Mouse (Mus musculus): ENCODE results near the gene Gng7. TPM values are rescaled to one million over a fixed set of nuclear protein-coding genes. Genes with fewer than 3 reads are reported as not detected.

Gene Gng7
- polyA plus RNA-seq (2012; rRNA removed): 10.9 and 12.3 TPM in 2 replicates

GRCm38 (mm10) chr10:81014393-81015384, at the start of gene Gng7:
TSS of gene Gng7 (minus strand) at chr10:81014945.

GRCm38 (mm10) chr10:81059603-81060543, 45.1 kb upstream of the Gng7 start, which contains the start of gene Sgta:
TSS of gene Sgta (minus strand) at chr10:81060181.

GRCm38 (mm10) chr10:81036988-81037580, 22.3 kb upstream of the Gng7 start, which contains the start of gene Slc39a3:
TSS of gene Slc39a3 (minus strand) at chr10:81037426.

GRCm38 (mm10) chr10:81025639-81026275, 11.0 kb upstream of the Gng7 start, which contains the start of gene Diras1:
TSS of gene Diras1 (minus strand) at chr10:81025662.

GRCm38 (mm10) chr10:80929299-80930226, 85.2 kb downstream of the Gng7 start, which contains the start of gene Gadd45b:
TSS of gene Gadd45b (plus strand) at chr10:80930073.

GRCm38 (mm10) chr10:80917779-80918434, 96.8 kb downstream of the Gng7 start, which contains the start of gene Lmnb2:
TSS of gene Lmnb2 (minus strand) at chr10:80918245.

GRCm38 (mm10) chr10:80900318-80901247, 114.2 kb downstream of the Gng7 start, which contains the start of gene Timm13:
TSS of gene Timm13 (minus strand) at chr10:80900969.

Other genes starting within 250 kb of the Gng7 start
- 85.0 and 92.8 TPM in 2 replicates for gene Sf3a2, start 216.7 kb downstream of the Gng7 start, polyA plus RNA-seq (2012; rRNA removed)
- gene Plekhj1, start 216.3 kb downstream of the Gng7 start, polyA plus RNA-seq (2012; rRNA removed): 116 and 118 TPM in 2 replicates
- 1.4 and 1.5 TPM in 2 replicates for gene Amh, start 209.7 kb downstream of the Gng7 start, polyA plus RNA-seq (2012; rRNA removed)
- gene Jsrp1, start 201.4 kb downstream of the Gng7 start, polyA plus RNA-seq (2012; rRNA removed): 0.48 and 2.0 TPM in 2 replicates
- gene Oaz1, start 188.3 kb downstream of the Gng7 start, polyA plus RNA-seq (2012; rRNA removed): 683 and 719 TPM in 2 replicates
- gene Lingo3, start 170.9 kb downstream of the Gng7 start, polyA plus RNA-seq (2012; rRNA removed): 3.6 and 3.8 TPM in 2 replicates
- 387 and 393 TPM in 2 replicates for gene Lsm7, start 159.7 kb downstream of the Gng7 start, polyA plus RNA-seq (2012; rRNA removed)
- 92.4 and 97.1 TPM in 2 replicates for gene Sppl2b, start 159.7 kb downstream of the Gng7 start, polyA plus RNA-seq (2012; rRNA removed)
- 0.18 and 0.24 TPM in 2 replicates for gene Tmprss9, start 143.1 kb downstream of the Gng7 start, polyA plus RNA-seq (2012; rRNA removed)
- gene Timm13, start 114.0 kb downstream of the Gng7 start, polyA plus RNA-seq (2012; rRNA removed): 220 and 228 TPM in 2 replicates
- 67.4 and 72.6 TPM in 2 replicates for gene Lmnb2, start 96.7 kb downstream of the Gng7 start, polyA plus RNA-seq (2012; rRNA removed)
- 11.8 and 18.5 TPM in 2 replicates for gene Gadd45b, start 84.9 kb downstream of the Gng7 start, polyA plus RNA-seq (2012; rRNA removed)
- 37.6 and 39.8 TPM in 2 replicates for gene Diras1, start 10.7 kb upstream of the Gng7 start, polyA plus RNA-seq (2012; rRNA removed)
- gene Slc39a3, start 22.5 kb upstream of the Gng7 start, polyA plus RNA-seq (2012; rRNA removed): 53.7 and 54.5 TPM in 2 replicates
- 278 and 296 TPM in 2 replicates for gene Sgta, start 45.2 kb upstream of the Gng7 start, polyA plus RNA-seq (2012; rRNA removed)
- gene Thop1, start 55.1 kb upstream of the Gng7 start, polyA plus RNA-seq (2012; rRNA removed): 68.1 and 69.3 TPM in 2 replicates
- 0.23 and 0.35 TPM in 2 replicates for gene Creb3l3, start 83.9 kb upstream of the Gng7 start, polyA plus RNA-seq (2012; rRNA removed)
- gene Map2k2, start 91.0 kb upstream of the Gng7 start, polyA plus RNA-seq (2012; rRNA removed): 179 and 186 TPM in 2 replicates
- gene Zbtb7a, start 120.3 kb upstream of the Gng7 start, polyA plus RNA-seq (2012; rRNA removed): 10.6 and 12.4 TPM in 2 replicates
- 41.9 and 42.9 TPM in 2 replicates for gene Pias4, start 153.0 kb upstream of the Gng7 start, polyA plus RNA-seq (2012; rRNA removed)
- gene Eef2, start 161.7 kb upstream of the Gng7 start, polyA plus RNA-seq (2012; rRNA removed): 1,386 and 1,461 TPM in 2 replicates
- 78.9 and 87.7 TPM in 2 replicates for gene Dapk3, start 168.1 kb upstream of the Gng7 start, polyA plus RNA-seq (2012; rRNA removed)
- not detected in 2 replicates for gene 4930442H23Rik, start 168.9 kb upstream of the Gng7 start, polyA plus RNA-seq (2012; rRNA removed)
- gene Nmrk2, start 187.1 kb upstream of the Gng7 start, polyA plus RNA-seq (2012; rRNA removed): 0.14 and 0.18 TPM in 2 replicates
- gene Atcay, start 215.9 kb upstream of the Gng7 start, polyA plus RNA-seq (2012; rRNA removed): 103 and 115 TPM in 2 replicates
- 56.2 and 61.9 TPM in 2 replicates for gene Zfr2, start 218.2 kb upstream of the Gng7 start, polyA plus RNA-seq (2012; rRNA removed)
- gene Matk, start 238.0 kb upstream of the Gng7 start, polyA plus RNA-seq (2012; rRNA removed): 27.4 and 30.6 TPM in 2 replicates